ENCODE assay signal across 8 mouse cellular contexts in the genomic region with DNA sequence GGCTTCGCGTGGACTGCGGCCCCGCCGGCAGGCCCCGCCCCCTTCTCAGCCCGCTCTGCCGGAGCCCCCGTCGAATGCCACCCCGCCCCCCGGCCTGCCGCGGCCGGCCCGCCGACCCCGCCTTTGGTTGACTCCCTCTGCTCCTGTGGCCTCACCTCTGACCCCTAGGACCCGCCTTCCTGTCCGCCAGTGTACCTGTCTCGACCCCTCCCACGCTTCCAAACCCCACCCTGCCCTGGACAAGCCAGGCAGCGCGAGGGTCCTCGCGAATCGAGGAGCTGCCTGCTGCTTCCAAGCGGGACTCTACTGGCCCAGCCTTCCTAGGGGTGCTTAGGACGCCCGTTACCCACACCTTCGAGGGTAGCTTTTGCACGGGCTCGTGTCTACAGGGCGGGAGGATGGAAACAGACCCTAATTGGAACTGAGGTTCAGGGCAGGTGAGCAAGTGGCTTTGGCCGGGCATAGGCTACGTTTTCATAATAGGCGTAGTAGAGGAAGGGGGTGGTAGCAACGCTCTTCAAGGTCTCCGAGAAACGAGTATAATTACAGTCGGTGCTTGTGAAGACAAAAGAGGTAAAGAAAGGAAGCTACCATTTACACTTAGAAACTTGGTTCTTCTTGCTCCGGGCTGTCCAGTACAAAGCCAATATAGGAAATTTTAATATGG. TPM values are rescaled to one million over a fixed set of nuclear protein-coding genes. Genes with fewer than 3 reads are reported as not detected.
DNase-seq lines count a peak whose midpoint lies in the region; ATAC-seq and TF ChIP-seq lines count a peak whose summit lies in the region.

No protein-coding gene starts in this region.

- peak overlapping the region; percentile 71 for H3K9ac ChIP-seq in lung, postnatal 0 days (replicated peaks; ENCODE audit: low read depth)

- peak overlapping the region; percentile 94 for H3K4me3 ChIP-seq in erythroblast, embryonic 14.5 days (replicated peaks)
- H3K4me3 ChIP-seq in hindbrain, embryonic 10.5 days = peak overlapping the region; percentile 86
- peak overlapping the region; percentile 77 for H3K4me3 ChIP-seq in lung, postnatal 0 days (ENCODE audit: low read depth, low read length)

- H3K27ac ChIP-seq in hindbrain, embryonic 10.5 days = peak overlapping the region; percentile 99
- H3K27ac ChIP-seq in lung, postnatal 0 days (ENCODE audit: low read length) = peak overlapping the region; percentile 93

- DNase-seq in ovary, postnatal 10 days (ENCODE audit: low spot score) = peak; percentile 35
- DNase-seq in ovary, adult 18-20 months (ENCODE audit: low spot score) = no peak
- DNase-seq in hindbrain, embryonic 10.5 days (ENCODE audit: low spot score) = no peak
- peak; percentile 73 for DNase-seq in lung, postnatal 0 days (ENCODE audit: low spot score)
- DNase-seq in adrenal gland, postnatal 4 days (ENCODE audit: low spot score in 2 of 2) = no peak
- DNase-seq in right cerebral cortex, postnatal 36 days (ENCODE audit: low spot score in 2 of 2) = no peak

- H3K4me1 ChIP-seq in erythroblast, embryonic 14.5 days (ENCODE audit: control insufficient read depth) = peaks cover 54% of the 10 kb centered on the region
- peaks cover 25% of the 10 kb centered on the region for H3K4me1 ChIP-seq in hindbrain, embryonic 10.5 days (replicated peaks)
- H3K4me1 ChIP-seq in lung, postnatal 0 days (ENCODE audit: insufficient read depth, low read depth, low read length) = peaks cover 7% of the 10 kb centered on the region; the same call in 1 of the 2 replicates

- TF ChIP-seq CTCF in lung, postnatal 0 days (IDR thresholded peaks at IDR 0.05) = no peak

- WGBS in hindbrain, embryonic 10.5 days = 2% methylated on average over 42 of the region's 42 CpGs
- 1% methylated on average over 34 of the region's 42 CpGs for WGBS in lung, postnatal 0 days

- no peaks in the 10 kb centered on the region for H3K9me3 ChIP-seq in erythroblast, embryonic 14.5 days (ENCODE audit: control insufficient read depth, low read length)
- H3K9me3 ChIP-seq in hindbrain, embryonic 10.5 days = no peaks in the 10 kb centered on the region
- H3K9me3 ChIP-seq in lung, postnatal 0 days (ENCODE audit: low read length) = no peaks in the 10 kb centered on the region

- no peak for TF ChIP-seq EP300 in lung, postnatal 0 days (IDR thresholded peaks at IDR 0.05)

- no peaks in the 10 kb centered on the region for H3K27me3 ChIP-seq in erythroblast, embryonic 14.5 days (ENCODE audit: control insufficient read depth)
- no peaks in the 10 kb centered on the region for H3K27me3 ChIP-seq in hindbrain, embryonic 10.5 days (ENCODE audit: insufficient read depth, poor library complexity, severe bottlenecking)
- no peaks in the 10 kb centered on the region for H3K27me3 ChIP-seq in lung, postnatal 0 days (replicated peaks; ENCODE audit: insufficient read depth, low read length)

- no peak for ATAC-seq in erythroblast, adult 5-6 weeks (replicated peaks; ENCODE audit: low FRiP score, poor library complexity, severe bottlenecking)
- peak; percentile 41 for ATAC-seq in lung, postnatal 0 days

- H3K4me2 ChIP-seq in lung, postnatal 0 days (replicated peaks; ENCODE audit: low read depth, low read length) = peak overlapping the region; percentile 88

- H3K36me3 ChIP-seq in erythroblast, embryonic 14.5 days (ENCODE audit: control insufficient read depth) = peaks cover 37% of the 10 kb centered on the region
- H3K36me3 ChIP-seq in hindbrain, embryonic 10.5 days = peaks cover 40% of the 10 kb centered on the region
- peaks cover 17% of the 10 kb centered on the region for H3K36me3 ChIP-seq in lung, postnatal 0 days (ENCODE audit: insufficient read depth, low read length)

RNA-seq across cellular contexts. Expression of gene Agbl5, which starts 0.7 kb away (rescaled TPM):
- 2.4 and 2.7 TPM in 2 replicates for polyA plus RNA-seq in erythroblast, embryonic 14.5 days (2012)
- total RNA-seq in erythroblast, adult 5-6 weeks (2015; ENCODE audit: low replicate concordance) = 4.8 TPM in 1 of 2 replicates, not detected in the other
- total RNA-seq in erythroblast, adult 5-6 weeks (2017; ENCODE audit: low replicate concordance) = 1.9 and 2.0 TPM in 2 replicates
- 18.4 and 24.2 TPM in 2 replicates for polyA plus RNA-seq in hindbrain, embryonic 10.5 days (2016; fragmentation: Nextera tagmentation; extraction: Ambion mirVana)
- 9.9 and 10.2 TPM in 2 replicates for polyA plus RNA-seq in lung, postnatal 0 days (2015; fragmentation: Nextera tagmentation; extraction: Ambion mirVana)
- 10 to 100 TPM; 26.8 to 30.6 TPM for total RNA-seq in adrenal gland, postnatal 4 days (2021)

RNA-seq across cellular contexts. Expression of gene Ost4, which starts 18.4 kb away (rescaled TPM):
- polyA plus RNA-seq in erythroblast, embryonic 14.5 days (2012) = 27.7 and 30.6 TPM in 2 replicates
- 167 and 176 TPM in 2 replicates for total RNA-seq in erythroblast, adult 5-6 weeks (2015; ENCODE audit: low replicate concordance)
- total RNA-seq in erythroblast, adult 5-6 weeks (2017; ENCODE audit: low replicate concordance) = 63.0 and 140 TPM in 2 replicates
- 405 and 407 TPM in 2 replicates for polyA plus RNA-seq in hindbrain, embryonic 10.5 days (2016; fragmentation: Nextera tagmentation; extraction: Ambion mirVana)
- 340 and 365 TPM in 2 replicates for polyA plus RNA-seq in lung, postnatal 0 days (2015; fragmentation: Nextera tagmentation; extraction: Ambion mirVana)
- 100 to 1,000 TPM; 196 to 201 TPM for total RNA-seq in adrenal gland, postnatal 4 days (2021)

RNA-seq across cellular contexts. Expression of gene Tmem214, which starts 21.4 kb away (rescaled TPM):
- 0.90 and 1.2 TPM in 2 replicates for polyA plus RNA-seq in erythroblast, embryonic 14.5 days (2012)
- 6.5 and 9.6 TPM in 2 replicates for total RNA-seq in erythroblast, adult 5-6 weeks (2015; ENCODE audit: low replicate concordance)
- 4.7 and 7.0 TPM in 2 replicates for total RNA-seq in erythroblast, adult 5-6 weeks (2017; ENCODE audit: low replicate concordance)
- polyA plus RNA-seq in hindbrain, embryonic 10.5 days (2016; fragmentation: Nextera tagmentation; extraction: Ambion mirVana) = 64.0 and 67.6 TPM in 2 replicates
- polyA plus RNA-seq in lung, postnatal 0 days (2015; fragmentation: Nextera tagmentation; extraction: Ambion mirVana) = 58.2 and 63.8 TPM in 2 replicates
- 10 to 100 TPM; 61.2 to 63.4 TPM for total RNA-seq in adrenal gland, postnatal 4 days (2021)

RNA-seq across cellular contexts. Expression of gene Emilin1, which starts 24.0 kb away (rescaled TPM):
- 0.50 and 0.81 TPM in 2 replicates for polyA plus RNA-seq in erythroblast, embryonic 14.5 days (2012)
- 16.9 and 28.8 TPM in 2 replicates for total RNA-seq in erythroblast, adult 5-6 weeks (2015; ENCODE audit: low replicate concordance)
- 6.5 and 8.1 TPM in 2 replicates for total RNA-seq in erythroblast, adult 5-6 weeks (2017; ENCODE audit: low replicate concordance)
- 85.1 and 87.4 TPM in 2 replicates for polyA plus RNA-seq in hindbrain, embryonic 10.5 days (2016; fragmentation: Nextera tagmentation; extraction: Ambion mirVana)
- polyA plus RNA-seq in lung, postnatal 0 days (2015; fragmentation: Nextera tagmentation; extraction: Ambion mirVana) = 121 and 135 TPM in 2 replicates
- total RNA-seq in adrenal gland, postnatal 4 days (2021) = 100 to 1,000 TPM; 100 to 114 TPM

RNA-seq across cellular contexts. Expression of gene Khk, which starts 32.0 kb away (rescaled TPM):
- 1.8 and 2.6 TPM in 2 replicates for polyA plus RNA-seq in erythroblast, embryonic 14.5 days (2012)
- total RNA-seq in erythroblast, adult 5-6 weeks (2015; ENCODE audit: low replicate concordance) = 8.1 and 14.4 TPM in 2 replicates
- total RNA-seq in erythroblast, adult 5-6 weeks (2017; ENCODE audit: low replicate concordance) = 9.2 and 12.4 TPM in 2 replicates
- polyA plus RNA-seq in hindbrain, embryonic 10.5 days (2016; fragmentation: Nextera tagmentation; extraction: Ambion mirVana) = 7.2 and 8.0 TPM in 2 replicates
- polyA plus RNA-seq in lung, postnatal 0 days (2015; fragmentation: Nextera tagmentation; extraction: Ambion mirVana) = 43.6 and 48.7 TPM in 2 replicates
- 10 to 100 TPM; 57.2 to 64.8 TPM for total RNA-seq in adrenal gland, postnatal 4 days (2021)

Comparison
In these comparisons a context has a peak if more than half of its experiments do, and no peak if none do; other contexts are left out.
1. DNase-seq: peak in ovary, postnatal 10 days (single experiment) and lung, postnatal 0 days (single experiment); none in ovary, adult 18-20 months (single experiment), hindbrain, embryonic 10.5 days (single experiment), adrenal gland, postnatal 4 days (0 of 2) and right cerebral cortex, postnatal 36 days (0 of 2).
2. RNA of gene Ost4, which starts 18.4 kb away (polyA plus RNA-seq): 405 to 407 TPM in hindbrain, embryonic 10.5 days and 340 to 365 TPM in lung, postnatal 0 days; 27.7 to 30.6 TPM in erythroblast, embryonic 14.5 days; every median in the first group is over 10 times any median in the second.
3. RNA of gene Tmem214, which starts 21.4 kb away (polyA plus RNA-seq): 64.0 to 67.6 TPM in hindbrain, embryonic 10.5 days and 58.2 to 63.8 TPM in lung, postnatal 0 days; 0.90 to 1.2 TPM in erythroblast, embryonic 14.5 days; every median in the first group is over 10 times any median in the second.
4. Peak in every context shown above with its lines, with median percentiles within 50 percentile points of each other: H3K4me3 ChIP-seq.